10 mouse cellular contexts compared by ENCODE assay signal in the genomic region with DNA sequence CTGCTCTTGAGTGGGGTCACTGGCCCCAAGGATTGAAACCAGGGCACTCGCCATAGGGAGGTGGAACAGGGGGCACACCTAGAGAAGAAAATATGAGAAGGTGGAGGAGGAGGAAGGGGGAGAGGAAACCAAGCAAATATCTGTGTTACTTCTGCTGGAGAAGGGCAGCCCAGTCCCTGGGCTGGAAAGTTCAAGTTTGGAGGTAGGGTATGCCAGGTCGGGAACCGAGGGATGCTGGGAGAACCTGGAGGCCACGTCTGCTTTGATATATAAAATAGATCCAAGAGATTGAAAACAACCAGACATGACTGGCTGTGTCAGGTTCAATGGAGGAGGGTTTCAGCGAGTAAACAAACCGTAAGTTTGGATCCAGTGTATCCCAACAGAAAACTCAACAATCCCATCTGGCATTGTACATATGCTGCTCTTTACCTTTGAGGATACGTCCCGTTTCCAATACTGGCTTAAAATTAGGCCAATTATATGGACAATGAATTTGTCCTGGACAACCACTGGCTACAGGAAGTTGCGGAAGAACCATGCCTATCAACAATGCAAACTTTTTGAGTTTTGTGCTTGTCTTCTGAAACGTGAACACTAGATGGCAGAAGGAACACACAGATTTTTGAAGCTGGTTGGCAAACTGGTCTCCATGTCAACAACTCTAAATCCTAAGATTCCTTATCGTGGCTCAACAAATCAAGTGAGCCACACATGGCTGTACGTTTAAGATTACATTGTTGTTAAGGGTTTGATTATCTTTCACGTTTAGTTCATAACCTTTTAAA.
DNase-seq lines count a peak whose midpoint lies in the region; ATAC-seq and TF ChIP-seq lines count a peak whose summit lies in the region.
"Had no signal": no experiment of that assay in that cellular context is flagged by ENCODE, and none has a peak within 500 bp of the region (broad histone marks: within the 10 kb centered on the region; RNA-seq: fewer than 3 reads in every experiment).

No protein-coding gene starts in this region.

- no peaks in the 10 kb centered on the region for H3K27me3 ChIP-seq in kidney, embryonic 14.5 days (ENCODE audit: control insufficient read depth, insufficient read depth, low read length)
- H3K27me3 ChIP-seq in intestine, embryonic 15.5 days (replicated peaks): no peaks in the 10 kb centered on the region
- H3K27me3 ChIP-seq: limb, embryonic 12.5 days; stomach, embryonic 15.5 days had no signal

- no peak for TF ChIP-seq POLR2A in brain, embryonic 14.5 days (IDR thresholded peaks at IDR 0.05; ENCODE audit: borderline replicate concordance, extremely low read depth, insufficient read depth, insufficient read length, poor library complexity, severe bottlenecking)

- H3K4me1 ChIP-seq in kidney, embryonic 14.5 days (ENCODE audit: control insufficient read depth, insufficient read depth, low read length): no peaks in the 10 kb centered on the region
- H3K4me1 ChIP-seq in intestine, embryonic 15.5 days (replicated peaks): no peaks in the 10 kb centered on the region
- H3K4me1 ChIP-seq: limb, embryonic 12.5 days; stomach, embryonic 15.5 days had no signal

- H3K36me3 ChIP-seq in kidney, embryonic 14.5 days (ENCODE audit: control insufficient read depth, insufficient read depth, low read length): no peaks in the 10 kb centered on the region
- H3K36me3 ChIP-seq in intestine, embryonic 15.5 days: no peaks in the 10 kb centered on the region
- H3K36me3 ChIP-seq: limb, embryonic 12.5 days; stomach, embryonic 15.5 days had no signal

- H3K4me2 ChIP-seq in kidney, embryonic 14.5 days (replicated peaks; ENCODE audit: low read depth, low read length): no peak overlapping the region
- no peak overlapping the region for H3K4me2 ChIP-seq in intestine, embryonic 15.5 days (replicated peaks)
- H3K4me2 ChIP-seq: limb, embryonic 12.5 days; stomach, embryonic 15.5 days had no signal

- WGBS in kidney, embryonic 14.5 days: 51% methylated on average over 13 of the region's 13 CpGs
- WGBS in intestine, embryonic 15.5 days: 43% methylated on average over 13 of the region's 13 CpGs

- TF ChIP-seq CTCF in brain, embryonic 14.5 days (IDR thresholded peaks at IDR 0.05; ENCODE audit: borderline replicate concordance, extremely low read depth, insufficient read depth, insufficient read length): peak; percentile 65

- no peak for DNase-seq in kidney, adult 18-20 months
- DNase-seq in ES-CJ7 (ENCODE audit: low read depth, low spot score): peak; percentile 60
- peak; percentile 83 for DNase-seq in brain, embryonic 14.5 days (ENCODE audit: low read depth)
- DNase-seq in retina, embryonic 14.5 days (ENCODE audit: low spot score): peak; percentile 81
- DNase-seq in spleen, adult 18-20 months: no peak

- 0 out of 2 replicates have a peak, but pooled peaks have one; percentile 28 for ATAC-seq in kidney, embryonic 14.5 days (ENCODE audit: low FRiP score, low TSS enrichment)
- ATAC-seq in intestine, embryonic 15.5 days: peak; percentile 36; the same call in 1 of the 2 replicates
- ATAC-seq in inflammation-experienced regulatory T-cells, adult 6 months: no peak

- H3K9ac ChIP-seq in kidney, embryonic 14.5 days (ENCODE audit: low read depth, low read length): no peak overlapping the region
- no peak overlapping the region for H3K9ac ChIP-seq in intestine, embryonic 15.5 days
- H3K9ac ChIP-seq: limb, embryonic 12.5 days; stomach, embryonic 15.5 days had no signal

- no peak overlapping the region for H3K4me3 ChIP-seq in kidney, embryonic 14.5 days (ENCODE audit: low read length)
- H3K4me3 ChIP-seq in intestine, embryonic 15.5 days (replicated peaks): no peak overlapping the region
- H3K4me3 ChIP-seq: limb, embryonic 12.5 days; stomach, embryonic 15.5 days had no signal

- no peak overlapping the region for H3K27ac ChIP-seq in kidney, embryonic 14.5 days (ENCODE audit: low read depth, low read length)
- no peak overlapping the region for H3K27ac ChIP-seq in intestine, embryonic 15.5 days
- H3K27ac ChIP-seq: limb, embryonic 12.5 days; stomach, embryonic 15.5 days had no signal

- no peaks in the 10 kb centered on the region for H3K9me3 ChIP-seq in kidney, embryonic 14.5 days (ENCODE audit: control insufficient read depth, low read length)
- no peaks in the 10 kb centered on the region for H3K9me3 ChIP-seq in intestine, embryonic 15.5 days
- H3K9me3 ChIP-seq: limb, embryonic 12.5 days; stomach, embryonic 15.5 days had no signal

Comparison
In these comparisons a context has a peak if more than half of its experiments do, and no peak if none do; other contexts are left out.
1. DNase-seq: peak in ES-CJ7 (single experiment), brain, embryonic 14.5 days (single experiment) and retina, embryonic 14.5 days (single experiment); none in kidney, adult 18-20 months (single experiment) and spleen, adult 18-20 months (0 of 2).